Mouse (Mus musculus) ovary, adult 18-20 months (tissue): ENCODE data around the gene Catsperz.
A peak's percentile ranks its signal among the peaks of the same experiment; 100 is the strongest.

Experiments used
- DNase-seq: peaks from one replicate; pipeline ENCODE4 v3.0.0; 2022; ENCODE audit warnings: low spot score, mixed read lengths

Gene Catsperz

DNA sequence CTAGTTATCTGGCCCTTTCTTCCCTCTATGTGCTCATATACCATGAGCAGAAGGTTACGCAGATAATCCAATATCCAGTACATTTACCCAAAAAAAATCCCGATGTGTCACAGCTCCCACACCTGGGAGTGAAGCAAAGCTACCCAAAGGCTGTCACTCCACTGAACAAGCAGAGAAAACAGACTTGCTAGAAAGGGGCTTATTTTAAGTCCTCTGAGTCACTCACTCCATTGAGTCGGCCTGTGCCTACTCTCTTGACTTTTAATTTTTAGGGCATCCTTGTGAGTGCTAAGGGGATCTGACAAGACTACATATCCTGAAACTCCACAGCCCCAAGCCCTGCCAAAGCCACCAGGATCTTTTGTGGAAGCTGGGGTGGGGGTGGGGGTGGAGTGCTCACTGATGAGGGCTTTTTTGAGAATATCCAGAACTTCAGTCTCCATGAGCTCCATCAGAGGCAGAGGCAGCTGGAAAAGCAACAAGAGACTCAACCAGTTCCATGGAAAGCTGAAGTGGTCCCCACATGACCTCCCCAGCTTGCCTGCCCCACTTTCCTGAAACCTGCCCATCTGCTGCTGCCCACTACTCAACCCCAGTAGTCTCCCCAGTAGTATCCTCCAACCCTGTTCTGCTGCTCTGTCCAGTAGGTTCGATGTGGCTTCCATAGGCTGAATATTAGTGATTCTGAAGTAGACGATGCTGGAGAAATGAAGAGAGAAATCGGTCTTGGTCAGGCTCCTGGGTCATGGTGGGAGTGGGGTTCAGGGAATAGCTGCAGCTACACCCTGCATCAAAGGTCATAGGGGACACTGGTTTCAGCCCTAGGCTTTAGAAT lies 2.1 kb downstream of the Catsperz start:
- no peak for DNase-seq

- peak; percentile 100 for DNase-seq
Observed at GRCm38 (mm10) chr19:6921647-6922567, 3.3 kb downstream of the Catsperz start, which contains the start of gene Esrra. TSS of gene Esrra (minus strand) at chr19:6921813.

DNA sequence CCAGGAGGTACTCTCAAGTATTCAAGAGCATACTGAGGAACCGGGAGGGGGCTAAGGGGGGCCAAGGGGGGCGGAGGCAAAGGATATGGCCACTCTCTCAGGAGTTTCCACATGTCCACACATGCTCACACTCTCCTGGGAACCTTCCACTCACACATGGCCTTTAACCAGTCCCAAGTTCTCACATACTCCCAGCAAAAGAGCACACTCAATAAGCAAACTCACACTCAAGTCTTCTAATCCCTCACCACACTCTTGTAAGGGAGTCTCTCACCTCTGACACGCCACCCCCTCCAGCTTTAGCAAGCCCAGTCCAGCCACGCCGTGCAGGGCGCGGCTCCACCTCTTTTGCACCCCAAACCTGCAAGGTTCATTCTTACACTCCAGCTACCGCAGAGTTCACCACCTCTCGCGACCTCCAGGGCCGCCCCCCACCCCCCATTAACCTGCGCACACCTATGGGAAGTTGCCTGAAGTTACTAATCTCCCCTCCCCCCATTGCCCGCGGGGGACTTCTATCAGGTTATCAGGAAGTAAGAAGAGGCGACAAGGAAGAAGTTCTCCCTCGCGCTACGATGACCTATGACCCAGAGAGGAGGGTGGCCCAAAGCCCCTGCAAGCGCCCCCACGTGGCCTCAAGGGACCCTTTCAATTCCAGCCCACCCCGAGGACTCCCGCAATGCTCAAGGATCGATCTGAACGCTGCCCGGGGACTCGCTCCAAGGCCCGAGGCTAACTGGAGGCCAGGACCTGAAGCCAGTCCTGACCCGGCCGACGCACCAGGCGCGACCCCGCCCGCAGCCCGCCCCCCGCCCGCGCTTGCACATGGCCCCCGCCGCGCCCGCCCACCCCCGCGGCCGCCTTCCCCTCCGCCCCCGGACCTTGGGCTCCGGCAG lies 4.2 kb downstream of the Catsperz start:
- DNase-seq = no peak

DNA sequence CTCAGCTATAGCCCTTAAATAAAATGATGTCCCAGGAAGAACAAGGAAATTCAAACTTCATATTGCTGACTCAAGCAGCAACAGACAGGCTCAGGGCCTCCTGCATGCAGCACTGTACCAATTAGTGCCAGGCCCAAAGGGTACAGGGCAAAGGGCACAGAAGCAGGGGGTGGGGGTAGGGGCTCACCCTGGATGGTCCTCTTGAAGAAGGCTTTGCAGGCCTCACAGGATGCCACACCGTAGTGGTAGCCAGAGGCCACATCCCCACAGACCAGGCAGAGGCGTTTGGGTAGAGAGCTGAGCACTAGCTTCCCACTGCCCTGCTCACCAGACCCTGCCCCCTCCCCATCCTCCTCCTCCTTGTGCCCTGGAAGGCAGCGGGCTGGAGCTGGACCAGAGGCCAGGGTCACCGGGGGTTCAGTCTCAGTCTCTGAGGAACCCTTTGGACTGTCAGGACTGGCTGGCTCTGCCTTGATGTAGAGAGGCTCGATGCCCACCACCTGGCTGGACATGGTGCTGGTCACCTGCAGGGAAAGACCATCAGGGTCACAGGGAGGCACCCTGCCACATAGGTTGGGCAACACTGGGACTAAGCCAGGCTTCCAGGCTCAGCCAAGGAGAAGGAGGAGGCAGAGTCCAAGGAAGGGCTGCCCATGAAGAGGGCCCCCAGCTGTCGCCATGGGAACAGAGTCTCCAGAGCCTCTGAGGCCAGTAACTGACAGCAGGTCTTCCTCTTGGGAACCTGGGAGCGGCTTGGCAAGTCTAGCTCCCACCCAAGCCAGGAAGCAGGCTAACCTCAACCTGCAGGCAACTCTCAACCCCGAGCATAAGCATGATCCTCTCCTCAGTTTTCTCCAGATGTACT lies 5.1 kb downstream of the Catsperz start:
- peak; percentile 58 for DNase-seq

GRCm38 (mm10) chr19:6919431-6919830 lies 5.7 kb downstream of the Catsperz start:
- no peak for DNase-seq

DNA sequence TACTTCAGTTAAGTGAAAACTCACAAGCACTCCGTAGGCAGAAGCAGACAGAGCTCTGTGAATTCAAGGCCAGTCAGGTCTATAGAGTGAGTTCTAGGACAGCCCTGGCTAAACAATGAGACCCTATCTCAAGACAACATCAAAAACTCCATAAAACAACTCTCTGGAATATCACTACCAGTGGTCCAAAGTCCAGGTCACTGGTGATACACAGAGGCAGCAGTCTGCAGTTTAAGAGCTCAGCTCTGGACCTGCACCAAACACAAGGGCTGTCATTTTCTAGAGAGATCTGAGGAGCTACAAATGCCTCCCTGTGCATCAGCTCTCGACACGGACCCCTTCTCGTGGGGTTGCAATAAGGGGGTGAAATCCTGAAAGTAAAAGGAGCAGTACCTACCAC lies 6.9 kb downstream of the Catsperz start:
- no peak for DNase-seq

DNA sequence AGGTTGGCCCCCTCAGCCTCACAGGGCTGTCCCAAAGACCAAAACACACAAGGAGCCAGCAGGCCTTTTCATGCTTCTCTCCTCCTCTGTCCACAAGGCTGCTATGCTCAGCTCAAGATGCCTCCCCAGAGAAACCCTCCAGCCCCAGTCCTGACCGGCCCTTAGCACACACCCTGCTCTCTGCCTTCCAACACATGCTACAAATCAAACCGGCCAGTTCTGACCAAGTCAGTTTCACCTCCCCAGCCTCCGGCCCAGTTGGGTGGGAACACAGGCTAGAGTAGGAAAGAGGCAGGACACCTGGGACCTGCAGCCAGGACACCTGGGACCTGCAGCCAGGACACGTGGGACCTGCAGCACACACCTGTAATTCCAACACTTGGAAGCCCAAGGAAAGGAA lies 8.7 kb downstream of the Catsperz start:
- DNase-seq = no peak

DNA sequence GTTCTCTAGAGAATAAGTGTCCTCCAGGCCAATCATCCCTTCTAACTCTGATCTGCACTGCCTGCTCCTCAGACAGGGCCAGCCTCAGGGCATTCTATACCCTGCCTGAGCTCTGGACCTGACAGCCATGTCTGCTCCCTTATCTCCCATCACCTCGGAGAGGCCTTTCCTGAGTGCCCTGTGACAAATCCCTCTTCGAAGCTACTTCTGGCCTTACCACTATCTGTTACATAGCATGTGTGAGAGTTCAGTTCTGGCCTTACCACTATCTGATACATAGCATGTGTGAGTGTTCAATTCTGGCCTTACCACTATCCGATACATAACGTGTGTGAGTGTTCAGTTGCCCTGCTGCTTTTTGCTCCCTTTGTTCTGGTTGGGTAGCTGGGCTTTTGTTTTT lies 9.9 kb downstream of the Catsperz start:
- DNase-seq = no peak

DNA sequence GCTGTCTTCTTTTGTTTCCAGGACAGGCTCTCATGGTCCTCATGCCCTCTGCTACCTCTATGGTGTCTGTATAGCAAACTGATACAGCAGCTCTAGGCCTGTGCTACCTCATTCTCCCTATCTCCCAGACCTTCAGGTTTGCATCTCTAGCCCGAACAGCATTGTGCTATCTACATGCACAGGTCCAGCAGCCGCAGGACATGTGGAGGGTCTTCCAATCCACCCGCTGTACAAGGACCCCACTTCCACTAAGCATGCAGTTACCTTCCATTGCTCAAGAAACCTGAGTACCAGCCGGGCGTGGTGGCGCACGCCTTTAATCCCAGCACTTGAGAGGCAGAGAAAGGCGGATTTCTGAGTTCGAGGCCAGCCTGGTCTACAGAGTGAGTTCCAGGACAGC lies 10.6 kb downstream of the Catsperz start:
- DNase-seq = no peak

- DNase-seq = no peak
Observed at GRCm38 (mm10) chr19:6913991-6914390, 11.2 kb downstream of the Catsperz start.

DNA sequence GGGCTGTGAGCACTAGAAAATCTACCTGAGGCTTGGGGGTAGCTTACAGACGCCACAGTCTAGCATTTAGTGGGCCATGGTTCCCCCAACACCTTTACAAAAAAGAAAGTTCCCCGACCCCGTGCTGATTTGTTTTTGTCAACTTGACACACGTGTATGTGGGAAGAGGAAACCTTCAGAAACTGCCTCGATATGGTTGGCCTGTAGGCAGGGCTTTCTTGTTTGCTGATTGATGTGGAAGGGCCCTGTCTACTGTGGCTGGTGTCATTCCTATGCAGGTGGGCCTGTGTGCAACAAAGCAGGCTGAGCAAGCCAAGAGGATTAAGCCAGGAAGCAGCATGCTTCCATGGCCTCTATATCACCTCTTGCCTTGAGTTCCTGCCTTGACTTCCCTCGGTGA lies 12.1 kb downstream of the Catsperz start:
- DNase-seq = no peak

GRCm38 (mm10) chr19:6912205-6912970 lies 12.8 kb downstream of the Catsperz start:
- no peak for DNase-seq

- no peak for DNase-seq
Observed at GRCm38 (mm10) chr19:6911101-6912074, 13.8 kb downstream of the Catsperz start.

DNA sequence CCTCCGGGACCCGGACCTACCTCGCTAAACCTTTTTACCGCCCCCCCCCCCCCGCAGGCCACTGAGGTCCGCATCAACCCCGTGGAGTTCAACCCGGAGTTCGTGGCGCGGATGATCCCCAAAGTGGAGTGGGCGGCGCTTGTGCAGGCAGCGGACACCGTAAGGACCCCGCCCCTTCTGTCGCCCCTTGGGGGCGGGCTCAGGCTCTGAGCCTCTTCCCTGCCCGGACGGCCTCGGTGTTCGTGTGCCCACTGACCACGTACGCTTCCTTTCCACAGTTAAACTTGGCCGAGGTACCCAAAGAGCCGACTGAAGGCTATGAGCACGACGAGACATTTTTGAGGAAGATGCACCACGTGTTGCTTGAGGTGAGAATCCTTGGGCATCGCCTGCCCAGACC lies 14.9 kb downstream of the Catsperz start:
- DNase-seq = peak; percentile 50

GRCm38 (mm10) chr19:6909507-6910289 lies 15.5 kb downstream of the Catsperz start, which contains the start of the genes Trmt112 and Prdx5:
TSS of gene Trmt112 (plus strand) at chr19:6909698.
TSS of gene Prdx5 (minus strand) at chr19:6910106.
- peak; percentile 89 for DNase-seq

- no peak for DNase-seq
Observed at GRCm38 (mm10) chr19:6909021-6909420, 16.2 kb downstream of the Catsperz start.

DNA sequence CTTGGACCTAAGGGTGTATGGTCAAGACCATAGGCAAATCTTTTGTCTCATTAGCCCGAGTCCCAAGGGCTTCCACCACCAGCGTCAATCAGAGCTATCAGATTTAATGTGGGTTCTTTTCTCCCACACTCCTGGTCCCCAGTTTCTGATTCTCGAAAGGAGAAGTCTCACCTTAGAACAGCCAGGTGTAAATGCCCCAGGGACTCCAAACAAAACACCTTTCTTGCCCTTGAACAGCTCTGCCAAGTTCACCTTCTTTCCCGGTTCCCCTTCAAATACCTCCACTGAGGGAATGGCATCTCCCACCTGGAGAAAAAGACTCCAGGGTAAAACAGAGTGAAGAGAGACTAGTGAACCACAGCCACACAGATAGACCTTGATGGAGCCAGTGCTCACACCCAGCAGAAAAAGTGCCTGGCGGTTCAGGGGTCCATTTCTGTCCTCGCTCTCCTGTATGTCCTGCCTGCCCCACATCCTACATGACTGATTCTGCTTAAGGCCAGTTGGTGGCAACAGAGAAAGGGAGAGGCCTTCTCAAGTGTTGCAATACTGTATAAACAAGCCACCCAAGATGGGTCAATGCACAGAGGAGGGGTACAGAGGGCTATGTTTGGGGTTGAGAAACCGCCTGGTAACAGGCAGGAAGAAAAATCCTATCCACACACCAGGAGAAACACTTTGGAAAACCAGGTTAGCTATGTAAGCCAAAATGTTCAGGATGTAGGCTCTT lies 17.2 kb downstream of the Catsperz start:
- DNase-seq = no peak
